ENCODE assay signal across 26 mouse cellular contexts in genomic region chr14:29041498-29041897, GRCm38 (mm10). TPM values are rescaled to one million over a fixed set of nuclear protein-coding genes. Genes with fewer than 3 reads are reported as not detected.
DNase-seq lines count a peak whose midpoint lies in the region; ATAC-seq lines count a peak whose summit lies in the region.
"Had no signal": no experiment of that assay in that cellular context is flagged by ENCODE, and none has a peak within 500 bp of the region (broad histone marks: within the 10 kb centered on the region; RNA-seq: fewer than 3 reads in every experiment).

No protein-coding gene starts in this region.

- H3K9ac ChIP-seq in heart, embryonic 11.5 days (ENCODE audit: low read depth, low read length), result no peak overlapping the region
- no peak overlapping the region for H3K9ac ChIP-seq in heart, embryonic 15.5 days
- no peak overlapping the region for H3K9ac ChIP-seq in hindbrain, embryonic 15.5 days
- H3K9ac ChIP-seq in midbrain, embryonic 16.5 days (ENCODE audit: low read depth, low read length), result no peak overlapping the region
- no peak overlapping the region for H3K9ac ChIP-seq in liver, embryonic 11.5 days (ENCODE audit: low read depth, low read length)
- H3K9ac ChIP-seq: forebrain, embryonic 13.5 days; liver, postnatal 0 days had no signal

- DNase-seq in heart, adult 8-10 months (ENCODE audit: low spot score), result peak; percentile 55
- DNase-seq in heart, postnatal 10 days, result peak; percentile 61 to 65
- DNase-seq in liver, embryonic 11.5 days (ENCODE audit: low spot score), result no peak
- DNase-seq: adrenal gland, adult 2 months; cerebellum, adult 18-20 months; gastrocnemius, postnatal 14 days; kidney, postnatal 25 days; liver, postnatal 0 days; right cerebral cortex, postnatal 14 days had no signal

- H3K4me1 ChIP-seq in heart, embryonic 11.5 days (ENCODE audit: control insufficient read depth, insufficient read depth, low read length), result peaks cover 16% of the 10 kb centered on the region
- peaks cover 20% of the 10 kb centered on the region; the same call in 1 of the 2 replicates for H3K4me1 ChIP-seq in heart, embryonic 15.5 days (replicated peaks)
- H3K4me1 ChIP-seq in hindbrain, embryonic 15.5 days (replicated peaks), result peaks cover 25% of the 10 kb centered on the region
- H3K4me1 ChIP-seq in midbrain, embryonic 16.5 days (ENCODE audit: control insufficient read depth, insufficient read depth, low read length), result no peaks in the 10 kb centered on the region
- H3K4me1 ChIP-seq in liver, embryonic 11.5 days (replicated peaks; ENCODE audit: control insufficient read depth, insufficient read depth, low read length), result no peaks in the 10 kb centered on the region

- H3K36me3 ChIP-seq in heart, embryonic 11.5 days (ENCODE audit: control insufficient read depth, insufficient read depth, low read length), result no peaks in the 10 kb centered on the region
- no peaks in the 10 kb centered on the region for H3K36me3 ChIP-seq in heart, embryonic 15.5 days
- no peaks in the 10 kb centered on the region for H3K36me3 ChIP-seq in hindbrain, embryonic 15.5 days
- no peaks in the 10 kb centered on the region for H3K36me3 ChIP-seq in midbrain, embryonic 16.5 days (ENCODE audit: control insufficient read depth, insufficient read depth, low read length)
- H3K36me3 ChIP-seq in liver, embryonic 11.5 days (ENCODE audit: control insufficient read depth, insufficient read depth, low read length), result no peaks in the 10 kb centered on the region

- no peak overlapping the region for H3K27ac ChIP-seq in heart, embryonic 11.5 days (ENCODE audit: low read depth, low read length)
- H3K27ac ChIP-seq in heart, embryonic 15.5 days, result peak overlapping the region; percentile 43
- peak overlapping the region; percentile 57 for H3K27ac ChIP-seq in hindbrain, embryonic 15.5 days (replicated peaks)
- no peak overlapping the region for H3K27ac ChIP-seq in midbrain, embryonic 16.5 days (ENCODE audit: low read length)
- no peak overlapping the region for H3K27ac ChIP-seq in liver, embryonic 11.5 days (ENCODE audit: low read depth, low read length)
- H3K27ac ChIP-seq: forebrain, embryonic 13.5 days; layer of hippocampus, adult 2 months; macrophage; stomach, postnatal 0 days had no signal

- no peaks in the 10 kb centered on the region for H3K27me3 ChIP-seq in heart, embryonic 11.5 days (ENCODE audit: control insufficient read depth, insufficient read depth, low read length)
- H3K27me3 ChIP-seq in heart, embryonic 15.5 days, result no peaks in the 10 kb centered on the region
- no peaks in the 10 kb centered on the region; the same call in 1 of the 2 replicates for H3K27me3 ChIP-seq in hindbrain, embryonic 15.5 days
- H3K27me3 ChIP-seq in midbrain, embryonic 16.5 days (ENCODE audit: control insufficient read depth, insufficient read depth, low read depth, low read length), result no peaks in the 10 kb centered on the region
- no peaks in the 10 kb centered on the region for H3K27me3 ChIP-seq in liver, embryonic 11.5 days (replicated peaks; ENCODE audit: control insufficient read depth, insufficient read depth, low read length)

- no peaks in the 10 kb centered on the region for H3K9me3 ChIP-seq in heart, embryonic 11.5 days (replicated peaks; ENCODE audit: control insufficient read depth, low read length)
- no peaks in the 10 kb centered on the region for H3K9me3 ChIP-seq in heart, embryonic 15.5 days (replicated peaks)
- H3K9me3 ChIP-seq in hindbrain, embryonic 15.5 days, result no peaks in the 10 kb centered on the region
- H3K9me3 ChIP-seq in midbrain, embryonic 16.5 days (replicated peaks; ENCODE audit: control insufficient read depth, low read length, poor library complexity, severe bottlenecking), result no peaks in the 10 kb centered on the region
- H3K9me3 ChIP-seq in liver, embryonic 11.5 days (ENCODE audit: control insufficient read depth, low read length), result no peaks in the 10 kb centered on the region
- H3K9me3 ChIP-seq: forebrain, embryonic 13.5 days had no signal

- no peak overlapping the region for H3K4me3 ChIP-seq in heart, embryonic 11.5 days (ENCODE audit: low read depth, low read length)
- H3K4me3 ChIP-seq in heart, embryonic 15.5 days, result no peak overlapping the region
- H3K4me3 ChIP-seq in hindbrain, embryonic 15.5 days, result no peak overlapping the region
- H3K4me3 ChIP-seq in midbrain, embryonic 16.5 days (ENCODE audit: low read depth, low read length), result no peak overlapping the region
- H3K4me3 ChIP-seq in liver, embryonic 11.5 days (ENCODE audit: low read depth, low read length), result no peak overlapping the region
- H3K4me3 ChIP-seq: forebrain, embryonic 13.5 days; layer of hippocampus, adult 2 months had no signal

- H3K4me2 ChIP-seq in heart, embryonic 11.5 days, result no peak overlapping the region
- H3K4me2 ChIP-seq in heart, embryonic 15.5 days, result no peak overlapping the region
- H3K4me2 ChIP-seq in hindbrain, embryonic 15.5 days, result no peak overlapping the region
- H3K4me2 ChIP-seq in midbrain, embryonic 16.5 days (ENCODE audit: low read length), result no peak overlapping the region
- H3K4me2 ChIP-seq in liver, embryonic 11.5 days, result no peak overlapping the region
- H3K4me2 ChIP-seq: forebrain, embryonic 13.5 days had no signal

- ATAC-seq in heart, embryonic 11.5 days (replicated peaks; ENCODE audit: insufficient number of reproducible peaks, low FRiP score, low TSS enrichment), result no peak
- ATAC-seq in heart, embryonic 15.5 days (replicated peaks; ENCODE audit: insufficient number of reproducible peaks, insufficient read depth, low FRiP score, low read depth), result no peak
- no peak for ATAC-seq in hindbrain, embryonic 15.5 days (ENCODE audit: low FRiP score, low read depth)
- no peak for ATAC-seq in midbrain, embryonic 16.5 days
- ATAC-seq in liver, embryonic 11.5 days (replicated peaks; ENCODE audit: low FRiP score), result no peak
- ATAC-seq: forebrain, embryonic 13.5 days; intestine, postnatal 0 days; liver, postnatal 0 days; lung, postnatal 0 days had no signal

- WGBS in heart, embryonic 11.5 days (ENCODE audit: insufficient replicate concordance), result 71% methylated on average over 1 of the region's 1 CpGs
- WGBS in heart, embryonic 15.5 days, result 61% methylated on average over 1 of the region's 1 CpGs
- WGBS in hindbrain, embryonic 15.5 days, result 83% methylated on average over 1 of the region's 1 CpGs
- 92% methylated on average over 1 of the region's 1 CpGs for WGBS in midbrain, embryonic 16.5 days
- 74% methylated on average over 1 of the region's 1 CpGs for WGBS in liver, embryonic 11.5 days

- intact Hi-C loops in heart, postnatal 10 days (cut with DNase I), result loop anchor here (2.0 kb wide), 1 partner anchor 23 kb away; the partner anchor contains the start of gene Lrtm1

RNA-seq across cellular contexts. Expression of gene Lrtm1, which starts 23.5 kb away (rescaled TPM):
- 100 to 1,000 TPM; 187 to 250 (median 230) TPM for total RNA-seq in heart, adult 8-10 months (2022)
- polyA plus RNA-seq in heart, embryonic 11.5 days (2014; fragmentation: Nextera tagmentation; extraction: Ambion mirVana), result 0.80 and 0.92 TPM in 2 replicates
- polyA plus RNA-seq in heart, embryonic 15.5 days (2015; fragmentation: Nextera tagmentation; extraction: Ambion mirVana), result 0.76 and 1.0 TPM in 2 replicates
- 100 to 1,000 TPM; 112 to 117 TPM for total RNA-seq in heart, postnatal 10 days (2021)
- polyA plus RNA-seq in hindbrain, embryonic 15.5 days (2015; fragmentation: Nextera tagmentation; extraction: Ambion mirVana), result 0.17 and 0.38 TPM in 2 replicates
- polyA plus RNA-seq in midbrain, embryonic 16.5 days (2015; fragmentation: Nextera tagmentation; extraction: Ambion mirVana), result 0.20 and 0.25 TPM in 2 replicates
- polyA plus RNA-seq in liver, embryonic 11.5 days (2014; fragmentation: Nextera tagmentation; extraction: Ambion mirVana), result 0.10 TPM in 1 of 2 replicates, not detected in the other
- total RNA-seq: hematopoietic stem cell, adult 5-6 weeks; layer of hippocampus, adult 2 months; layer of hippocampus, postnatal 25 days; left cerebral cortex, postnatal 10 days; MEL; midbrain, postnatal 0 days had no signal
- polyA plus RNA-seq: C2C12; intestine, postnatal 0 days; lung, postnatal 0 days; macrophage; stomach, postnatal 0 days; thymus, postnatal 0 days had no signal

Comparison
In these comparisons a context has a peak if more than half of its experiments do, and no peak if none do; other contexts are left out.
1. H3K27ac ChIP-seq: peak in heart, embryonic 15.5 days (single experiment) and hindbrain, embryonic 15.5 days (single experiment); none in heart, embryonic 11.5 days (single experiment), midbrain, embryonic 16.5 days (single experiment) and liver, embryonic 11.5 days (single experiment).